Mouse (Mus musculus) frontal cortex, postnatal 25 days (tissue): ENCODE results near the gene Lao1.

Experiments
- DNase-seq, 2 experiments: peaks; one replicate each; pipeline ENCODE4 v3.0.0; 2022; ENCODE audit warnings: low spot score in 2 of 2

Gene Lao1

GRCm38 (mm10) chr4:119015557-119015956, 54.2 kb downstream of the Lao1 start:
- DNase-seq, result no peak

- no peak for DNase-seq
Observed at GRCm38 (mm10) chr4:119017078-119017477, 55.7 kb downstream of the Lao1 start.
